In genomic region chr8:72500521-72500931, GRCm38 (mm10) we compare ENCODE assay signal across 21 mouse cellular contexts. TPM values are rescaled to one million over a fixed set of nuclear protein-coding genes. Genes with fewer than 3 reads are reported as not detected.
DNase-seq lines count a peak whose midpoint lies in the region; ATAC-seq and TF ChIP-seq lines count a peak whose summit lies in the region.
"Had no signal": no experiment of that assay in that cellular context is flagged by ENCODE, and none has a peak within 500 bp of the region (broad histone marks: within the 10 kb centered on the region; RNA-seq: fewer than 3 reads in every experiment).

No protein-coding gene starts in this region.

- no peak for TF ChIP-seq EP300 in lung, postnatal 0 days (IDR thresholded peaks at IDR 0.05)

- H3K4me1 ChIP-seq in heart, embryonic 11.5 days (ENCODE audit: control insufficient read depth, insufficient read depth, low read length): peaks cover 26% of the 10 kb centered on the region
- peaks cover 84% of the 10 kb centered on the region for H3K4me1 ChIP-seq in cerebellum, adult 2 months (ENCODE audit: control insufficient read depth, insufficient read depth, low read length)
- H3K4me1 ChIP-seq in heart, embryonic 13.5 days: peaks cover 61% of the 10 kb centered on the region
- H3K4me1 ChIP-seq in lung, postnatal 0 days (ENCODE audit: insufficient read depth, low read depth, low read length): no peaks in the 10 kb centered on the region
- H3K4me1 ChIP-seq: limb, embryonic 10.5 days had no signal

- 95% methylated on average over 1 of the region's 1 CpGs for WGBS in heart, embryonic 11.5 days (ENCODE audit: insufficient replicate concordance)
- WGBS in cerebellum, adult 2 months: 14% methylated on average over 1 of the region's 1 CpGs
- whole genome bisulfite sequencing in heart, embryonic 13.5 days: 78% methylated on average over 1 of the region's 1 CpGs
- WGBS in lung, postnatal 0 days: 92% methylated on average over 1 of the region's 1 CpGs

- no peak overlapping the region for H3K27ac ChIP-seq in heart, embryonic 11.5 days (ENCODE audit: low read depth, low read length)
- H3K27ac ChIP-seq in cerebellum, adult 2 months (ENCODE audit: insufficient read depth, low read length): peak overlapping the region; percentile 64
- H3K27ac ChIP-seq in heart, embryonic 13.5 days (replicated peaks): peak overlapping the region; percentile 80; the same call in 1 of the 2 replicates
- H3K27ac ChIP-seq in lung, postnatal 0 days (ENCODE audit: low read length): no peak overlapping the region
- H3K27ac ChIP-seq: hindbrain, embryonic 14.5 days; limb, embryonic 10.5 days; liver, embryonic 14.5 days had no signal

- no peak for TF ChIP-seq CTCF in cerebellum, adult 2 months (IDR thresholded peaks at IDR 0.05; ENCODE audit: borderline replicate concordance, insufficient read depth, low read depth, low read length)
- TF ChIP-seq CTCF in lung, postnatal 0 days (IDR thresholded peaks at IDR 0.05): no peak

- peaks cover 16% of the 10 kb centered on the region for H3K36me3 ChIP-seq in heart, embryonic 11.5 days (ENCODE audit: control insufficient read depth, insufficient read depth, low read length)
- H3K36me3 ChIP-seq in heart, embryonic 13.5 days: peaks cover 25% of the 10 kb centered on the region
- H3K36me3 ChIP-seq in lung, postnatal 0 days (ENCODE audit: insufficient read depth, low read length): peaks cover 15% of the 10 kb centered on the region

- no peak for ATAC-seq in heart, embryonic 11.5 days (replicated peaks; ENCODE audit: insufficient number of reproducible peaks, low FRiP score, low TSS enrichment)
- no peak for ATAC-seq in heart, embryonic 13.5 days (ENCODE audit: extremely low read depth, insufficient number of reproducible peaks, low FRiP score, low TSS enrichment)
- no peak for ATAC-seq in megakaryocyte progenitor cell, adult 5-6 weeks (replicated peaks; ENCODE audit: poor library complexity)
- ATAC-seq in lung, postnatal 0 days: no peak
- ATAC-seq: forebrain, embryonic 16.5 days had no signal

- no peak overlapping the region for H3K9ac ChIP-seq in heart, embryonic 11.5 days (ENCODE audit: low read depth, low read length)
- H3K9ac ChIP-seq in heart, embryonic 13.5 days: no peak overlapping the region
- no peak overlapping the region for H3K9ac ChIP-seq in lung, postnatal 0 days (replicated peaks; ENCODE audit: low read depth)
- H3K9ac ChIP-seq: hindbrain, embryonic 14.5 days; liver, embryonic 14.5 days had no signal

- H3K27me3 ChIP-seq in heart, embryonic 11.5 days (ENCODE audit: control insufficient read depth, insufficient read depth, low read length): no peaks in the 10 kb centered on the region
- no peaks in the 10 kb centered on the region for H3K27me3 ChIP-seq in cerebellum, adult 2 months (ENCODE audit: control insufficient read depth, insufficient read depth, low read length)
- no peaks in the 10 kb centered on the region for H3K27me3 ChIP-seq in heart, embryonic 13.5 days (replicated peaks)
- H3K27me3 ChIP-seq in lung, postnatal 0 days (replicated peaks; ENCODE audit: insufficient read depth, low read length): no peaks in the 10 kb centered on the region

- H3K4me3 ChIP-seq in heart, embryonic 11.5 days (ENCODE audit: low read depth, low read length): no peak overlapping the region
- H3K4me3 ChIP-seq in cerebellum, adult 2 months (replicated peaks; ENCODE audit: insufficient read depth, low read depth, low read length): no peak overlapping the region
- H3K4me3 ChIP-seq in heart, embryonic 13.5 days: no peak overlapping the region
- H3K4me3 ChIP-seq in lung, postnatal 0 days (ENCODE audit: low read depth, low read length): no peak overlapping the region
- H3K4me3 ChIP-seq: limb, embryonic 10.5 days had no signal

- no peak overlapping the region for H3K4me2 ChIP-seq in heart, embryonic 11.5 days
- no peak overlapping the region for H3K4me2 ChIP-seq in heart, embryonic 13.5 days
- no peak overlapping the region for H3K4me2 ChIP-seq in lung, postnatal 0 days (replicated peaks; ENCODE audit: low read depth, low read length)
- H3K4me2 ChIP-seq: hindbrain, embryonic 14.5 days had no signal

- no peaks in the 10 kb centered on the region for H3K9me3 ChIP-seq in heart, embryonic 11.5 days (replicated peaks; ENCODE audit: control insufficient read depth, low read length)
- H3K9me3 ChIP-seq in heart, embryonic 13.5 days: no peaks in the 10 kb centered on the region
- H3K9me3 ChIP-seq in lung, postnatal 0 days (ENCODE audit: low read length): no peaks in the 10 kb centered on the region
- H3K9me3 ChIP-seq: limb, embryonic 10.5 days had no signal

- peak; percentile 94 for DNase-seq in heart, adult 11 months
- DNase-seq in ES-CJ7 (ENCODE audit: low read depth, low spot score): peak; percentile 32
- peak; percentile 85 to 93 for DNase-seq in cerebellum, adult 2 months
- DNase-seq in lung, postnatal 0 days (ENCODE audit: low spot score): no peak
- no peak for DNase-seq in layer of hippocampus, postnatal 36 days
- DNase-seq: adrenal gland, adult 8-10 months; B cell, adult 2 months; embryo, embryonic 11 days; gastrocnemius, postnatal 10 days; kidney, adult 8-10 months; kidney, postnatal 36 days; lung, postnatal 10 days; thymus, adult 2 months had no signal

- TF ChIP-seq POLR2A in cerebellum, adult 2 months (IDR thresholded peaks at IDR 0.05; ENCODE audit: borderline replicate concordance, insufficient read depth, low read length): no peak

RNA-seq across cellular contexts. Expression of gene Slc35e1, which starts 8.1 kb away (rescaled TPM):
- 12.2 and 12.6 TPM in 2 replicates for polyA plus RNA-seq in heart, embryonic 11.5 days (2014; fragmentation: Nextera tagmentation; extraction: Ambion mirVana)
- polyA plus RNA-seq in cerebellum, adult 2 months (2012; rRNA removed): 40.1 and 41.1 TPM in 2 replicates
- 11.9 and 12.4 TPM in 2 replicates for polyA plus RNA-seq in heart, embryonic 13.5 days (2015; fragmentation: Nextera tagmentation; extraction: Ambion mirVana)
- total RNA-seq in megakaryocyte progenitor cell, adult 5-6 weeks (2015): 27.3 and 40.7 TPM in 2 replicates
- total RNA-seq in megakaryocyte progenitor cell, adult 5-6 weeks (2017): 26.8 and 30.3 TPM in 2 replicates
- 9.8 and 10.5 TPM in 2 replicates for polyA plus RNA-seq in lung, postnatal 0 days (2015; fragmentation: Nextera tagmentation; extraction: Ambion mirVana)
- 10 to 100 TPM; 47.2 to 47.4 TPM for total RNA-seq in layer of hippocampus, postnatal 36 days (2021)

RNA-seq across cellular contexts. Expression of gene Cherp, which starts 25.5 kb away (rescaled TPM):
- 42.2 and 44.5 TPM in 2 replicates for polyA plus RNA-seq in heart, embryonic 11.5 days (2014; fragmentation: Nextera tagmentation; extraction: Ambion mirVana)
- 54.5 and 65.5 TPM in 2 replicates for polyA plus RNA-seq in cerebellum, adult 2 months (2012; rRNA removed)
- 40.1 and 45.6 TPM in 2 replicates for polyA plus RNA-seq in heart, embryonic 13.5 days (2015; fragmentation: Nextera tagmentation; extraction: Ambion mirVana)
- total RNA-seq in megakaryocyte progenitor cell, adult 5-6 weeks (2015): 80.1 and 106 TPM in 2 replicates
- total RNA-seq in megakaryocyte progenitor cell, adult 5-6 weeks (2017): 17.7 and 23.8 TPM in 2 replicates
- 17.3 and 18.8 TPM in 2 replicates for polyA plus RNA-seq in lung, postnatal 0 days (2015; fragmentation: Nextera tagmentation; extraction: Ambion mirVana)
- total RNA-seq in layer of hippocampus, postnatal 36 days (2021): 10 to 100 TPM; 70.2 to 77.2 TPM

RNA-seq across cellular contexts. Expression of gene Med26, which starts 47.5 kb away (rescaled TPM):
- 8.5 and 9.0 TPM in 2 replicates for polyA plus RNA-seq in heart, embryonic 11.5 days (2014; fragmentation: Nextera tagmentation; extraction: Ambion mirVana)
- polyA plus RNA-seq in cerebellum, adult 2 months (2012; rRNA removed): 9.6 and 10.3 TPM in 2 replicates
- polyA plus RNA-seq in heart, embryonic 13.5 days (2015; fragmentation: Nextera tagmentation; extraction: Ambion mirVana): 9.1 and 9.3 TPM in 2 replicates
- total RNA-seq in megakaryocyte progenitor cell, adult 5-6 weeks (2015): 10.0 and 12.0 TPM in 2 replicates
- total RNA-seq in megakaryocyte progenitor cell, adult 5-6 weeks (2017): 8.6 and 9.9 TPM in 2 replicates
- 9.5 and 9.6 TPM in 2 replicates for polyA plus RNA-seq in lung, postnatal 0 days (2015; fragmentation: Nextera tagmentation; extraction: Ambion mirVana)
- 10 to 100 TPM in 1 of 2 experiments, 1 to 10 TPM in 1; 9.9 to 11.0 TPM for total RNA-seq in layer of hippocampus, postnatal 36 days (2021)

RNA-seq across cellular contexts. Expression of gene 1700030K09Rik, which starts 56.8 kb away (rescaled TPM):
- polyA plus RNA-seq in heart, embryonic 11.5 days (2014; fragmentation: Nextera tagmentation; extraction: Ambion mirVana): 9.2 and 10.3 TPM in 2 replicates
- polyA plus RNA-seq in cerebellum, adult 2 months (2012; rRNA removed): 8.5 and 10.4 TPM in 2 replicates
- polyA plus RNA-seq in heart, embryonic 13.5 days (2015; fragmentation: Nextera tagmentation; extraction: Ambion mirVana): 8.8 and 9.4 TPM in 2 replicates
- 3.0 and 3.3 TPM in 2 replicates for total RNA-seq in megakaryocyte progenitor cell, adult 5-6 weeks (2015)
- total RNA-seq in megakaryocyte progenitor cell, adult 5-6 weeks (2017): 6.3 and 6.5 TPM in 2 replicates
- polyA plus RNA-seq in lung, postnatal 0 days (2015; fragmentation: Nextera tagmentation; extraction: Ambion mirVana): 7.9 and 9.0 TPM in 2 replicates
- total RNA-seq in layer of hippocampus, postnatal 36 days (2021): 10 to 100 TPM; 14.7 to 15.7 TPM

RNA-seq across cellular contexts. Expression of gene Calr3, which starts 56.9 kb away (rescaled TPM):
- polyA plus RNA-seq in heart, embryonic 11.5 days (2014; fragmentation: Nextera tagmentation; extraction: Ambion mirVana): 0.82 and 1.2 TPM in 2 replicates
- polyA plus RNA-seq in cerebellum, adult 2 months (2012; rRNA removed): 3.0 and 4.4 TPM in 2 replicates
- polyA plus RNA-seq in heart, embryonic 13.5 days (2015; fragmentation: Nextera tagmentation; extraction: Ambion mirVana): 1.1 and 1.2 TPM in 2 replicates
- 2.2 TPM in 2 replicates for total RNA-seq in megakaryocyte progenitor cell, adult 5-6 weeks (2015)
- 2.9 TPM in 2 replicates for total RNA-seq in megakaryocyte progenitor cell, adult 5-6 weeks (2017)
- polyA plus RNA-seq in lung, postnatal 0 days (2015; fragmentation: Nextera tagmentation; extraction: Ambion mirVana): 1.0 and 1.2 TPM in 2 replicates
- total RNA-seq in layer of hippocampus, postnatal 36 days (2021): 1 to 10 TPM in 1 of 2 experiments, under 1 TPM in 1; 0.32 to 1.4 TPM
- polyA plus RNA-seq: small intestine, adult 2 months had no signal

Comparison
In these comparisons a context has a peak if more than half of its experiments do, and no peak if none do; other contexts are left out.
1. H3K27ac ChIP-seq: peak in cerebellum, adult 2 months (single experiment) and heart, embryonic 13.5 days (single experiment); none in heart, embryonic 11.5 days (single experiment) and lung, postnatal 0 days (single experiment).
2. DNase-seq: peak in heart, adult 11 months (single experiment), ES-CJ7 (single experiment) and cerebellum, adult 2 months (2 of 2); none in lung, postnatal 0 days (single experiment) and layer of hippocampus, postnatal 36 days (0 of 2).